Mouse (Mus musculus): ENCODE measurements around the gene Tprgl. TPM values are rescaled to one million over a fixed set of nuclear protein-coding genes. Genes with fewer than 3 reads are reported as not detected.

The Tprgl gene
- polyA plus RNA-seq (2016; fragmentation: Nextera tagmentation; extraction: Ambion mirVana) = 154 and 158 TPM in 2 replicates

- peak within 1 kb of the TSS; percentile 76 for H3K9ac ChIP-seq
- peak within 1 kb of the TSS; percentile 50; the same call in 1 of the 2 replicates for H3K27ac ChIP-seq
- WGBS = under 1% methylated on average over 75 of the region's 75 CpGs
- peaks cover 23% of the 10 kb centered on the region for H3K4me1 ChIP-seq
- no peaks in the 10 kb centered on the region for H3K9me3 ChIP-seq
- ATAC-seq (ENCODE audit: low FRiP score, low read depth) = peak; percentile 96
- peak within 1 kb of the TSS; percentile 89 for H3K4me3 ChIP-seq
- H3K4me2 ChIP-seq (replicated peaks) = peak within 1 kb of the TSS; percentile 91
- H3K27me3 ChIP-seq (replicated peaks) = no peaks in the 10 kb centered on the region
- peaks cover 31% of the 10 kb centered on the region for H3K36me3 ChIP-seq
These were observed at the start of gene Tprgl for GRCm38 (mm10) chr4:154160538-154161390. Tprgl (minus strand) TSS chr4:154160666.

GRCm38 (mm10) chr4:154209825-154210224 is 49.4 kb upstream of the Tprgl start:
- Histone ChIP-seq H3K4me3 (no peak overlapping the region), H3K4me2 (replicated peaks) (no peak overlapping the region), H3K27ac (no peak overlapping the region), H3K36me3 (no peaks in the 10 kb centered on the region), H3K9me3 (no peaks in the 10 kb centered on the region), H3K27me3 (replicated peaks) (no peaks in the 10 kb centered on the region), H3K4me1 (peaks cover 5% of the 10 kb centered on the region), H3K9ac (no peak overlapping the region)
- 19% methylated on average over 3 of the region's 3 CpGs for WGBS
- no peak for ATAC-seq (ENCODE audit: low FRiP score, low read depth)

GRCm38 (mm10) chr4:154209054-154209453 is 48.6 kb upstream of the Tprgl start:
- 77% methylated on average over 6 of the region's 6 CpGs for WGBS
- no peaks in the 10 kb centered on the region for H3K27me3 ChIP-seq (replicated peaks)
- peaks cover 5% of the 10 kb centered on the region for H3K4me1 ChIP-seq
- no peak overlapping the region for H3K4me2 ChIP-seq (replicated peaks)
- no peaks in the 10 kb centered on the region for H3K36me3 ChIP-seq
- ATAC-seq (ENCODE audit: low FRiP score, low read depth) = no peak
- H3K27ac ChIP-seq = no peak overlapping the region
- H3K4me3 ChIP-seq = no peak overlapping the region
- no peaks in the 10 kb centered on the region for H3K9me3 ChIP-seq
- H3K9ac ChIP-seq = no peak overlapping the region

DNA sequence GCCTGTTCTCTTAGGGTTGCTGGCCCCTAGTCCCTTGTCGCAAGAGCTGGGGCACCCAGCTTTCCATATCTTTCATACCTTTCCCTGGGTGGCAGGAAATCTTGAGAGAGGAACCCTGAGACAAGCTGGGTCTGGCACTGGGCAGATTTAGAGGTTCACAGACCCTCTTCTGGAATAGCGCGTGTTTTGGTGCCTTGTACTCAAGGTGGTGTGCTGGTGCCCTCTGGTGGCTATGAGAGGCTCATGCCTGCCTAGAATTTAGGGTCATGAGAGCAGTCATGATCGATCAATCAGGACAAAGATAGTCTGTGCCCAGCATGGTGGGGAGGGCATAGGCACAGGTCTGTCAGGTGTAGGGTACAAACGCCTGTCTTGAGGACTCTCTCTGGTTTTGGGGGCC is 46.8 kb upstream of the Tprgl start:
- H3K4me3 ChIP-seq = no peak overlapping the region
- no peak overlapping the region for H3K27ac ChIP-seq
- no peak overlapping the region for H3K9ac ChIP-seq
- no peak for ATAC-seq (ENCODE audit: low FRiP score, low read depth)
- peaks cover 5% of the 10 kb centered on the region for H3K4me1 ChIP-seq
- no peak overlapping the region for H3K4me2 ChIP-seq (replicated peaks)
- H3K36me3 ChIP-seq = no peaks in the 10 kb centered on the region
- H3K27me3 ChIP-seq (replicated peaks) = no peaks in the 10 kb centered on the region
- H3K9me3 ChIP-seq = no peaks in the 10 kb centered on the region
- WGBS = 21% methylated on average over 5 of the region's 5 CpGs

GRCm38 (mm10) chr4:154205392-154205791 is 44.9 kb upstream of the Tprgl start:
- Histone ChIP-seq H3K4me3 (no peak overlapping the region), H3K27me3 (replicated peaks) (no peaks in the 10 kb centered on the region), H3K9ac (no peak overlapping the region), H3K4me2 (replicated peaks) (no peak overlapping the region), H3K4me1 (peaks cover 11% of the 10 kb centered on the region), H3K27ac (no peak overlapping the region), H3K9me3 (no peaks in the 10 kb centered on the region), H3K36me3 (no peaks in the 10 kb centered on the region)
- WGBS = 79% methylated on average over 5 of the region's 5 CpGs
- no peak for ATAC-seq (ENCODE audit: low FRiP score, low read depth)

DNA sequence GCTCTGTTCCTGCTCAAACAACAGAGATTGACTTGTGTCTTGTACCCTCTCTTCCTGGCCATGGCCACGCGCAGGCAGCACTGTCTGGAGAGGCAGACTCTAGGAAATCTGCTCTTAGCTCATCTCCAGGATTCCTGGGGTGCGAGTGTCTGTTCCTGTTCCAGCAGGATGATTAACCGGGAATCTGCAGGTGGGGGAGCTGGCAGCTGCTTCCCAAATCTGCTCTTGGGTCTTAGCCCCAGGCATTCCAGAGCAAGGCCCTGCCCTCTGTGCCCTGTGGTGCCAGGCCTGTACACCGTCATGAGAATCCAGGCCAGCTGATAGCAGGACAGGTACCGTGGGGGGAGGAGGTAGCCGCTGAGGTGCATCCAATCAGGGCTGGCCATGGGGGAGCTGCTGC is 44.1 kb upstream of the Tprgl start:
- Histone ChIP-seq H3K27me3 (replicated peaks) (no peaks in the 10 kb centered on the region), H3K36me3 (no peaks in the 10 kb centered on the region), H3K9ac (no peak overlapping the region), H3K4me1 (peaks cover 6% of the 10 kb centered on the region), H3K4me2 (replicated peaks) (no peak overlapping the region), H3K27ac (no peak overlapping the region), H3K4me3 (no peak overlapping the region), H3K9me3 (no peaks in the 10 kb centered on the region)
- WGBS = 74% methylated on average over 7 of the region's 7 CpGs
- no peak for ATAC-seq (ENCODE audit: low FRiP score, low read depth)

DNA sequence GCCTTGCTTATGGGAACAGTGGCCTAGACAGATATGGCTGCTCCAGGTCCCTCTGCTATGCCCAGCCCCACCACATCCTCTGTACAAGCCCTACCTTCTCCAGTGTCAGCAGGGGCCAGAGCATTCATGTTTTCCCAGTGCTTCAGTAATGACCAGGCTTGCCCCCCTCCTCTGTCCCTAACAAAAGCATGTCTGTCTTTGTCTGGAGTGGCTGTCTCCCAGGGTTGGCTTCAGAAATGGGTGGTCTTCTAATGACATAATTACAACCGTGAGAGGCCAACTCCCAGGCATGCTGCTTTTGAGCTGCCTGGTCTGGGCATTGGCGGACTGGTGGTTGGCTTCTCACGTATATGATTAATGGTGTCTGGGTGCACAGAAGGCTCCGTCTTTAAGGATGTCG is 41.0 kb upstream of the Tprgl start:
- Histone ChIP-seq H3K36me3 (no peaks in the 10 kb centered on the region), H3K27me3 (replicated peaks) (no peaks in the 10 kb centered on the region), H3K9ac (no peak overlapping the region), H3K9me3 (no peaks in the 10 kb centered on the region), H3K27ac (no peak overlapping the region), H3K4me2 (replicated peaks) (no peak overlapping the region), H3K4me1 (peaks cover 23% of the 10 kb centered on the region), H3K4me3 (no peak overlapping the region)
- WGBS = 37% methylated on average over 5 of the region's 5 CpGs
- ATAC-seq (ENCODE audit: low FRiP score, low read depth) = no peak

DNA sequence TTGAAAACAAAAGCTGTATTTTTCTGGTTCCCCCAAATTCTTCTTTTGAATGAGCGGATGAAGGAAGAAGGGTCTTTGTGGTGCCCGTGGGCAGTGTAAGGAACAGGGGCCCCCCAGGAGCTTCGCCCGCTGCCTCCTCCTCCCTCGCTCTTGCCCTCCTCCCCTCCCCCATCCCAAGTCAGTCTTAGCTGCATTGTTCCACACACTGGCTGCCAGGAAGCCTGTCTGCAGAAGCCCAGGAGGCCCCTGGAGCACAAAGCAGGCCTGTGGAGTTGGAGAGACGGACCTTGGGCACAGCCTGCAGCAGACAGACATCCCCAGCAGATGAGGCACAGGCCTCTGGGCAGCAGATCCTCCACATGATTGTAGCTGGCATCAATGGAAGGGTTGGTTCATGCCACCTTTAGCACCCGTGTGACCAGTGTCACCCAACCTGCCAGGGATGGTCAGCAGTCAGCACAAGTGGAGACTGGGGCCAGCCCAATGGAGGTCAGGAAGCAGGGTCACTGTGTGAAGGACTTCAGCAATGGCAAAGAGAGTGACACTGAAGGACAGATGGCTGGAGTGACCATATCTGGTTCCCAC is 38.0 kb upstream of the Tprgl start:
- no peaks in the 10 kb centered on the region for H3K27me3 ChIP-seq (replicated peaks)
- ATAC-seq (ENCODE audit: low FRiP score, low read depth) = peak; percentile 85
- no peaks in the 10 kb centered on the region for H3K9me3 ChIP-seq
- peaks cover 23% of the 10 kb centered on the region for H3K4me1 ChIP-seq
- H3K9ac ChIP-seq = 0 out of 2 replicates have a peak overlapping the region, but pooled peaks have one; percentile 13
- peak overlapping the region; percentile 21 for H3K4me2 ChIP-seq (replicated peaks)
- WGBS = 35% methylated on average over 7 of the region's 7 CpGs
- no peaks in the 10 kb centered on the region for H3K36me3 ChIP-seq
- H3K4me3 ChIP-seq = no peak overlapping the region
- H3K27ac ChIP-seq = peak overlapping the region; percentile 29; the same call in 1 of the 2 replicates

- Histone ChIP-seq H3K4me3 (no peak overlapping the region), H3K4me2 (replicated peaks) (0 out of 2 replicates have a peak overlapping the region, but pooled peaks have one; percentile 21), H3K27ac (no peak overlapping the region), H3K36me3 (no peaks in the 10 kb centered on the region), H3K9ac (no peak overlapping the region), H3K27me3 (replicated peaks) (no peaks in the 10 kb centered on the region), H3K4me1 (peaks cover 23% of the 10 kb centered on the region), H3K9me3 (no peaks in the 10 kb centered on the region)
- ATAC-seq (ENCODE audit: low FRiP score, low read depth) = peak; percentile 50; the same call in 1 of the 2 replicates
- 56% methylated on average over 6 of the region's 6 CpGs for WGBS
These were observed 37.5 kb upstream of the Tprgl start for GRCm38 (mm10) chr4:154197961-154198360.

DNA sequence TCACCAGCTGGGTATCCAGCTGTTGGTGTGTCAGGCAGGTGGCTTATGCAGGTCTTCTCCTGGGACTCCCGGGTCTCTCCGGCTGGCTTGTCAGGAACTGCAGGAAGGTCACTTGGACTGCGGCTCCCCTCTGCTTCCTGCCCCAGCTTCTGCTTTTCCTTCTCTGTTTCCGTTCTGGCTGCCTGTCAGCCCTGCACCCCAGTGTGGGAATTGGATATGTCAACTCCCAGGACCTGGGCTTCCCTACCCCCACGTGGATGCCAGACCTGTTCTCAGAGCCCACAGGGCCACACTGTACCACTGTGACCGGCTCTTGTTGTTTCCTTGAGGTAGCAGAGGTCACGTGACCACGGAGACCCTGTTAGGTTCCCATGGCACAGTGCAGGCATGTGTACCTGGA is 28.5 kb upstream of the Tprgl start:
- no peaks in the 10 kb centered on the region for H3K27me3 ChIP-seq (replicated peaks)
- no peak for ATAC-seq (ENCODE audit: low FRiP score, low read depth)

GRCm38 (mm10) chr4:154186002-154186537 is 25.6 kb upstream of the Tprgl start:
- Histone ChIP-seq H3K9me3 (no peaks in the 10 kb centered on the region), H3K36me3 (peaks cover 3% of the 10 kb centered on the region; the same call in 1 of the 2 replicates), H3K4me1 (no peaks in the 10 kb centered on the region), H3K27me3 (replicated peaks) (no peaks in the 10 kb centered on the region), H3K4me3 (no peak overlapping the region), H3K9ac (no peak overlapping the region), H3K27ac (no peak overlapping the region), H3K4me2 (replicated peaks) (no peak overlapping the region)
- ATAC-seq (ENCODE audit: low FRiP score, low read depth) = no peak
- WGBS = 73% methylated on average over 11 of the region's 11 CpGs

More for the DNA sequence above, 28.5 kb upstream of the Tprgl start:
- no peaks in the 10 kb centered on the region for H3K36me3 ChIP-seq
- H3K9ac ChIP-seq = no peak overlapping the region
- no peaks in the 10 kb centered on the region for H3K4me1 ChIP-seq
- H3K4me2 ChIP-seq (replicated peaks) = no peak overlapping the region
- no peak overlapping the region for H3K27ac ChIP-seq
- no peaks in the 10 kb centered on the region for H3K9me3 ChIP-seq
- 80% methylated on average over 8 of the region's 8 CpGs for WGBS
- H3K4me3 ChIP-seq = no peak overlapping the region

DNA sequence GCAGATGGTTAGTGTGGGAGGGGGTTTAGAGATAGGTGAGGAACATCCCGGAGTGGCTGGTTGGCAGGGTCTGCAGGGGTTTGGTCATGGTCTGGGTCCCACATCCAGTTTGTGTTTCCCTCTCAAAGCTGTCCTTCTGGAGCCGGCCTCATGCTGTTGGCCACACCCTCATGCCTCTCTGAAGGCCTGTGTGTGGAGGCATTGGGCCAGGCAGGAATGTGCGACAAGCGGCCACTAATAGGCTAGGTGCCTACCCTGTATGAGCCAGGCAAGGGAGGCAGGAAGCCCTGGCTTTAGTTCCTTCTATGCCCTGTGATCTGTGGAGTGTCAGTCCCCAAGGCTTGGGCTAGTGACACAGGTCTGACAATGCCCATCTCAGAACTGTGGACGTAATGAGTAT is 24.5 kb upstream of the Tprgl start:
- Histone ChIP-seq H3K4me2 (replicated peaks) (no peak overlapping the region), H3K9ac (no peak overlapping the region), H3K27ac (no peak overlapping the region), H3K9me3 (no peaks in the 10 kb centered on the region), H3K36me3 (peaks cover 3% of the 10 kb centered on the region; the same call in 1 of the 2 replicates), H3K4me3 (no peak overlapping the region), H3K27me3 (replicated peaks) (no peaks in the 10 kb centered on the region), H3K4me1 (no peaks in the 10 kb centered on the region)
- WGBS = 79% methylated on average over 5 of the region's 5 CpGs
- ATAC-seq (ENCODE audit: low FRiP score, low read depth) = no peak
